Mouse (Mus musculus): Measurements from ENCODE around the gene Mtx3.
"Not testable (repeated sequence)": the region's sequence is repeated elsewhere in the genome, so short reads cannot be mapped to it uniquely, and the experiment has no call there.

The Mtx3 gene

GRCm38 (mm10) chr13:92844586-92845221, at the start of gene Mtx3:
Mtx3 (plus strand) TSS chr13:92844760.
- DNase-seq (ENCODE audit: low read depth in 2 of 2, low spot score in 2 of 2): peak; percentile 53 to 72

DNA sequence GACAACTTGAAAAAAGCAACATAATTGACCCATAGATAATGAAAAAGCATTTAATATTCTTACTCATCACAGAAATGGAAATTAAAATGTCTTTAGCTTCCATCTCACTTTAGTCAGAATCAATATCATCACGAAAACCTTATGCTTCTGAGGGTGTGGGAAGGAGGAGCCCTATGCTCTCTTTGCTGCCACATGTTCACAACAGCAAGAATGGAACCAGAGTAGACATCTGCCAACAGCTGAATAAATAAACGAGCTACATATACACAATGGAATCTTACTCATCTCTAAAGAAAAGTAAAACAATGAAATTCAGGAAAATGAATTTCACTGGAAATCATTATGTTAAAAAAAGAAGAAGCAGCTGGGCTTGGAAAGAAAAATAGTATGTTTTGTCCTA, 45.7 kb upstream of the Mtx3 start:
- no peak for DNase-seq (ENCODE audit: low read depth in 2 of 2, low spot score in 2 of 2)

DNA sequence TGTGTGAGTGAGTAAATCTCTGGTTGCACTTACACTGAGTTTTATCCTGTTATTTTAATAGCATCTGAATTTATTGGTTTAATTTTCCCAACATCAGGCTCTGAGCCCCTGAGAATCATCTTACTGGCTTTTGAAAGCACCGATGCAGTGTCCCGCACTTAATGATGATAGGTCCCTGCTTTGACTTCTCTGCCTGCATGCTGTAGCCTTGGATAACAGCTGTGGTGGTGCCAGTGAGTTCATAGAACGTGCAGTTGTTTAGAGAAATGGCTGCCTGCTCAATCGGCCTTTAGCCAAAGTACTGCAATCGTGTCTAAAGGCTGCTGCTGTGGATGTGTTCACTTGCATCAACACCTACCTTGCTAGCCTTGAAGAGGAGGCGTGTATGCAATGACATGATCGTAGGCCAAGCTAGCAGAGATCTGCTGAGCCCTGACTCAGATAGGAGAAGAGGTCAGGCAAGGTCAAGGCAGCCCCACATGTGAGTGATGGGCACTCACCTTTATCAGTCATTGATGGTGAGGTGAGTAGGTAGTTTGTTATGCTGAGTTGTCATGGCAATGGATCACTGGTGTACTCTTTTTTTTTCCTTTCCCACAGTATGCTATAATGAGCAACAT, 45.1 kb upstream of the Mtx3 start:
- DNase-seq (ENCODE audit: low read depth in 2 of 2, low spot score in 2 of 2): no peak

DNA sequence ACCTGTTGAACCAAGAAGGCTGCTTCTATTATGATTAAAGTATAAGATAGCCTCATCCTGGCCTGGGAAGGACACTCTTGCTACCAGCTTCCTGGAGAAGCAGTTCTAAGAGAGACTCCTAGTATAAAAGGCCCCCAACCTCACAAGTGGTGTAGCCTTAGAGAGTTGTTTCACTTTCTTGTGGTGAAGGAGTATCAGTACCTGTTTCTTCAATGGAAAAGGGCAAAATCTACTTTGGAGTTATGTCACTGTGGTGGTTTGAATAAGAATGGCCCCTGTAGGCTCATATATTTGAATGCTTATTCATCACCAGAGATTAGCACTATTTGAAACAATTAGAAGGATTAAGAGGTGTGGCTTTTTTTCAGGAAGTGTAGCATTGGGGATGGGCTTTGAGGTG, 37.8 kb upstream of the Mtx3 start:
- no peak for DNase-seq (ENCODE audit: low read depth in 2 of 2, low spot score in 2 of 2)

DNA sequence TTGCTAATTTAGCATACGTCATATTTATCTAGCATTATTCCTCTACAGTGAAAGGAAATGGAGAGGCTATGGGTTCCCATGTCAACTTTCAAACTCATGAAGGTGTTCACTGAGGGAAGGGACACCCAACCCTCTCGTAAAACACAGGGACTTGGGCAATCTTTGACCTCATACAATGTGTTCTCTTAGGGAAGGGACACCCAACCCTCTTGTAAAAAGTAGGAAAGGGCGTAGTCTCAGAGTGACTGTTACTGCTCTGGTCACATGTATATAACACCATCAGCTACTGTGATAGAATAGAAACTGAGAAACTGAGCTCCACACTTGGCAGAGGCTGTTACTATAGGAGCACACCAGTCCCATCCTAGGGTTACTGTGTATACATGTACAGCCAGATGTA, 36.7 kb upstream of the Mtx3 start:
- no peak for DNase-seq (ENCODE audit: low read depth in 2 of 2, low spot score in 2 of 2)

DNA sequence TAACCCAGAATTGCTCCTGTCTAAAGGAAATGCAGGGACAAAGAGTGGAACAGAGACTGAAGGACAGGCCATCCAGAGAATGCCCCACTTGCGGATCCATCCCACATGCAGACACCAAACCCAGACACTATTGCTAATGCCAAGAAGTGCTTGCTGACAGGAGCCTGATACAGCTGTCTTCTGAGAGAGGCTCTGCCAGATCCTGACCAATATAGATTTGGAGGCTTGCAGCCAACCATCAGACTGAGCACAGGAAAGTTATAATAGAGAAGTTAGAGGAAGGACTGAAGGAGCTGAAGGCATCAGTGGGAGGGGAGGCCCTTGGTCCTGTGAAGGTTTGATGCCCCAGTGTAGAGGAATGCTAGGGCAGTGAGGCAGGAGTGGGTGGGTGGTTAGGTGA, 34.0 kb upstream of the Mtx3 start:
- DNase-seq (ENCODE audit: low read depth in 2 of 2, low spot score in 2 of 2): not testable (repeated sequence)

DNA sequence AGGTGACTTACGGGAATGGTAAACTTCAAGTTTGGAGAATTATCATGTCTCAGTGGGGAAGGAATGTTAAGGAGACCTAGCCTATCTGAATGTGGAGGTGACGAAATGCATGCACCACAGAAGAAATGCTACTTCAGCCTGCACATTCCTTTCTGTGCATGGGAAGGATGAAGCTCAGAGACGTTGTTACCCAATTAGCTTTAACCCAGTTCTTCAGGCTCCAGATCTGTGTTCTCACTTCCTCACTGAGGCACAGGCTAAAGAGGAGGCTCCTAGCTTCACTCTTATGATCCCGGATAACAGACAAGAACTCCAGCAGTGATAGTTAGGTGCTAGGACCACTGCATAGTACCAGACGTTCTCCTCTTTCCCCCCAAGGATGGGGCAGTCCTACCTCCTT, 28.2 kb upstream of the Mtx3 start:
- DNase-seq (ENCODE audit: low read depth in 2 of 2, low spot score in 2 of 2): no peak

GRCm38 (mm10) chr13:92817357-92817756, 27.2 kb upstream of the Mtx3 start:
- DNase-seq (ENCODE audit: low read depth in 2 of 2, low spot score in 2 of 2): no peak

- DNase-seq (ENCODE audit: low read depth in 2 of 2, low spot score in 2 of 2): no peak
Observed at GRCm38 (mm10) chr13:92828820-92829219, 15.7 kb upstream of the Mtx3 start.

- no peak for DNase-seq (ENCODE audit: low read depth in 2 of 2, low spot score in 2 of 2)
Observed at GRCm38 (mm10) chr13:92833162-92833561, 11.4 kb upstream of the Mtx3 start.

GRCm38 (mm10) chr13:92846438-92846837, 1.9 kb downstream of the Mtx3 start:
- DNase-seq (ENCODE audit: low read depth in 2 of 2, low spot score in 2 of 2): no peak

DNA sequence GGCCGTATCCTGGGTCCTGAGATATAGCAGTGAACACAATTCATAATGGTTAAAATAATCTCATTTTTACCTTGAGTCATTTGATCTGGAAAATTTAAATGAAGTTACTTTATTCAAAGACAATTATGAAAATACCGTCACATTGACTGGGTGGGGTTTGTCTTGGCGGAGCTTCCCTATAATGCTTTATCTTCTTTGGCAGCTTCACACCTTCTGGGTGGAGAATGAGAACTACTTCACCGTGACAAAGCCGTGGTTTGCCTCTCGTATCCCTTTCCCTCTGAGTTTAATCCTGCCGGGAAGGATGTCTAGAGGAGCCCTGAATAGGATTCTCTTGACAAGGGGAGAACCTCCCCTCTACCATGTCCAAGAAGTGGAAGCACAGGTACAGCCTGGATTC, 2.8 kb downstream of the Mtx3 start:
- DNase-seq (ENCODE audit: low read depth in 2 of 2, low spot score in 2 of 2): no peak

GRCm38 (mm10) chr13:92848002-92848401, 3.4 kb downstream of the Mtx3 start:
- no peak for DNase-seq (ENCODE audit: low read depth in 2 of 2, low spot score in 2 of 2)

GRCm38 (mm10) chr13:92855901-92856300, 11.3 kb downstream of the Mtx3 start:
- no peak for DNase-seq (ENCODE audit: low read depth in 2 of 2, low spot score in 2 of 2)

- no peak for DNase-seq (ENCODE audit: low read depth in 2 of 2, low spot score in 2 of 2)
Observed at GRCm38 (mm10) chr13:92858808-92859207, 14.2 kb downstream of the Mtx3 start.

DNA sequence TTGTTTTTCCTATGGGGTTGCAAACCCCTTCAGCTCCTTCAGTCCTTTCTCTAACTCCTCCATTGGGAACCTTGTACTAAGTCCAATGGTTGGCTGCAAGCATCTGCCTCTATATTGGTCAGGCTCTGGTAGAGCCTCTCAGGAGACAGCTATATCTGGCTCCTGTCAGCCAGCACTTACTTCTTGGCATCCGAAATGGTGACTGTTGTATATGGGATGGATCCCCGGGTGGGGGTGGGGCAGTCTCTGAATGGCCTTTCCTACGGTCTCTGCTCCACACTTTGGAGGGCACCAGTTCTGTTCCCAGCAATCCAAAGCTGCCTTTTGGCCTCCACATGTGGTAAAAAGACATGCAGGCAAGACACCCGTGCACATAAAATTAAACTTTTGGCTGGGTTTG, 15.4 kb downstream of the Mtx3 start:
- DNase-seq (ENCODE audit: low read depth in 2 of 2, low spot score in 2 of 2): no peak

DNA sequence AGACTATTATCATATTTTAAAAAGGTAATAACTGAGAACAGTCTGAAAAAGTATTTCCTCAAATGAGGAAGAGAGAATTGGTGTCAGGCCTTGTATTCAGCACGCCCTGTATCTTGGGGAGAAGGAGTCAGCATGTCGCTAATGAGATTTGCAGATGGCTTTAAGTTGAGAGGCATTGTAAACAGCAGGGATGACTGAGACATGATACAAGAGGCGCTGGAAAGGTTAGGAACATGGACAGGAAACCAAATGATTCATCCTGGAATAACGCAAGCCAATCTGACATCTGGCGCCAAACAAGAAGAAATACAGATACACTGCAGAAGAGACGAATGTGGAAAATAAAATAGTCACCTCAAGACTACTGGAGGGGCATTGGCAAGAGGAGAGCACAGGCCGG, 20.8 kb downstream of the Mtx3 start:
- no peak for DNase-seq (ENCODE audit: low read depth in 2 of 2, low spot score in 2 of 2)

DNA sequence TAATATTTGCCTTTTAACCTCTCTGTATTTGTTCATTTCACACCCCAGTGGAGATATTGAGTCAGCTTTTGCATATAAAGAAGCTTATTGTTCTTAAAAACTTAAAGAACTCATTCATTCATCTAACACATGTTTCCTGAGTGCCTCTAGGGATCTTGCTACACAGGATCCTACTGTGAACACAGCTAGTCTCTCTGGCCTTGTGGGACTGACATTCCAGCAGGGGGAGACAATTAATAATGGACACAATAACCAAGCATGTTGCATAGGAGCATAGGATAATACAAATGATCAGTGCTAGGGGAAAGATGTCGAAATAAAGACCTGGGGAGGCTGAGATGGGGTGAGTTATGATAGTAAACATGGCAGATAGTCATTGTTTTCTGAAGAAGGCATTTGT, 22.1 kb downstream of the Mtx3 start:
- no peak for DNase-seq (ENCODE audit: low read depth in 2 of 2, low spot score in 2 of 2)

- DNase-seq (ENCODE audit: low read depth in 2 of 2, low spot score in 2 of 2): no peak
Observed at GRCm38 (mm10) chr13:92879514-92879913, 35.0 kb downstream of the Mtx3 start.

GRCm38 (mm10) chr13:92879933-92880332, 35.4 kb downstream of the Mtx3 start:
- DNase-seq (ENCODE audit: low read depth in 2 of 2, low spot score in 2 of 2): no peak

DNA sequence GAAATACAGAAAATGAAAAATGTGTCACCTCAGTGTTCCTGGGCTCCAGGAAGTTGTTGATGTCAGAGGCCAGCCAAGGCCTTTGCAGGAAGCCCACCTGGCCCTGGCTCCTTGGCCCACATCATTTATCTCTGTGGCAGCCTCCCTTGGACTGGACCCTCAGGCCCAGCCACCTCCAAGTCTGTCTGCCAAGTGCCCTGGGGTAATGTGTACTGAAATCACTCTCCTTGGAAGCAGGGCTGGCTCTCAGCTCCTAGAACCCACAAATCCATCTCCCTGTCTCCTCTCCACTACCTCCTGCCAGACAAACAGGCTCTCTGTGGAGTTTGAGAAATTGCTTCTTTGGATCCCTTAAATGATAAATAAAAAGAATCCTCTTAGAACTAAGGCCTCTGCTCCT, 36.0 kb downstream of the Mtx3 start:
- DNase-seq (ENCODE audit: low read depth in 2 of 2, low spot score in 2 of 2): no peak

DNA sequence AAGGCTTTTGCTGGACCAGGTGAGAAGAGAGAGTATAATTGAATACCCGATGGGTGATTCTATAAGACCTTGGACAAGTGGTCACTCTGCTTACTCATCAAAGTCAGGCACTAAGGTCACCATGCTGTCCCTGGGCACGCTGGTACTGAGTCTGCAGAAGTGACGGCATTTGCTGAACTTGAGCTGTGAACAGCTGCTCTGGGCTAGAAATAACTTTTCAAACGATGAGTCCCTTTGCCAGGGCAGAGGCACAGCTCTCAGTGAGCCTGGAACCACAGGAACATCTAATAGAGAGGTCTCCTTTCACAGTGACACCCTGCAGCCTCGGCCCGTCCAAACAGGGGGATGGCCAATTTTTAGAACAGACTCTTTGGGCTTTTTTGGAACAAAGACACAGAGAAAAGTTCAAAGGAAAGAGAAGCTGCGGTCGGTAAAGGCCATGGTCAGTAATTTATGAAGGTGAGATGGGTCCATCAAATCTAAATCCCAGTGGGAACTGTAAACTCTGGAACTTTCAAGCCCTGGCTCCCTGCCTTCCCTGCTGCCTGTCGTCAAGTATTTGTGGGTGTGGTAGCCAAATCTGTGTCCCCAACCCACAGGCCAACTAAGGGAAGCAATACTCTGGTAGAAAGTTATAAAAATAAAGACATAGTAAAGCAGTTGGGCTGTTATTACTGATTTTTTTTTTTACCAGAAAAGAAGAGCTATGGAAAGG, 37.9 kb downstream of the Mtx3 start:
- no peak for DNase-seq (ENCODE audit: low read depth in 2 of 2, low spot score in 2 of 2)

Data from CD8-positive naive resting alpha-beta T cell, adult 2 months (primary cell).